Mouse (Mus musculus): ENCODE data around the gene Slc25a25. TPM values are rescaled to one million over a fixed set of nuclear protein-coding genes. Genes with fewer than 3 reads are reported as not detected.
A peak's percentile ranks its signal among the peaks of the same experiment; 100 is the strongest.

The Slc25a25 gene
- polyA plus RNA-seq, 1 experiment, result 16.6 TPM

DNA sequence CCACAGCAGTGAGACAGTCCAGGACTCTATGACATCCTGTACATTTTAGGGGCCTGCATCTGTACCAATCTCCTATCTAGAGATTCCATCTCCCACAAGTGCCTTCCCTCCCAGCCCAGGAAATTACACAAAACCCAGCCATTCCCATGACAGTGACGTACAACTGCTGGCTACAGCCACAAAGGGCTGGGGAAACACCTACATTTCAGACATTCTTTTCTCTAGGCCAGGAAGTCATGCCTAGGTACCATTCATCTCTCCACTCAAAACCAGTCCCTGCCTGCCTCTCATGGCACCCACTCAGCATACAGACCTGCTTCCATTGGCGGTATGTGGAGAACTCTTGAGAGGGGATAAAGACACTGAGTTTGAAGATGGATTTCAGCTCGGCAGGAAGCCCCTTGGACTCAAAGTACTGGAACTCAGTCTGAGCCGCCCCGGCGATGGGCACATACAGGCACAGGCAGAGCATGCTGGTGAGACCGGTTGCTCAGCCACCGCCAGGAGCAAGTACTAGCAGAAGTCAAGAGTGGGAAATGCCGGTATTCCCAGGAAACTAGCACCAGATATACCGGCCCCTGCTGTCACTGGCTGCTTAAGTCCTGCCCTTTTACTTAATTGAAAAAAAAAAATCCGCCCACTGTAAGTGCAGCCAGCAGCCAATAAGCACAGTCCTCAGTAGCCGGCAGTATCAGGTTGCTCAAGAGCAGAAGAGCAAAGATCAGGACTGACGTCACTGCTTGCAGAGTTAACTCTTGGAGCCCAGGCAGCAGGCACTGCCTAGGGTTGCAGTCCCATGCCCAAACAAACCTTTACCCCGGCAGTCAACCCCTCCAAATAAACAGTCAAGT lies 27.5 kb downstream of the Slc25a25 start:
- TF ChIP-seq CTCF (IDR thresholded peaks at IDR 0.05; ENCODE audit: borderline replicate concordance, insufficient read depth, low read length), result no peak
- peak; percentile 75 for TF ChIP-seq POLR2A (IDR thresholded peaks at IDR 0.05; ENCODE audit: low read depth, low read length)
- peaks cover 18% of the 10 kb centered on the region for H3K4me1 ChIP-seq (ENCODE audit: control insufficient read depth, insufficient read depth, low read length)
- H3K4me3 ChIP-seq (ENCODE audit: insufficient read depth, low read length), result peak overlapping the region; percentile 53
- peak overlapping the region; percentile 82 for H3K27ac ChIP-seq (ENCODE audit: insufficient read depth, low read length)

DNA sequence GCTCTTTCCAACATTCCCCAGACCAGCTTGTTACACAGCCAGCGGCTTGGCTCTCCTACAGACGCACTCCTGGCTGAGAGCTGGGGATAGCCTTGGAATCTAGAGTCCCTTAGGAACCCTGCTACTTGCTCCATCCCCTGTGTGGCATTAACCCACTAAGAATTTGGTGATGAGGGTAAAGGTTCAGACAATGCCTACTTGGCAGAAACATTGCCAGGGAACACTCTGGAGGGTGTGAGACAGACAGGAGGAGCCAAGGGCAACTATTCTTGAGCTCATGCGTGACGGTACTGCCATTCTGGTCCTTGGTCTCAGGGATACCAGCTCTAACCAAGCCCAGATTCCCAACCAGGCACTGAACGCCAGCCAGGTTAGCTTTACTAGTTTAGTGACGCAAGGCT lies 29.4 kb downstream of the Slc25a25 start:
- H3K27ac ChIP-seq (ENCODE audit: insufficient read depth, low read length), result no peak overlapping the region
- TF ChIP-seq CTCF (IDR thresholded peaks at IDR 0.05; ENCODE audit: borderline replicate concordance, insufficient read depth, low read length), result no peak
- TF ChIP-seq POLR2A (IDR thresholded peaks at IDR 0.05; ENCODE audit: low read depth, low read length), result no peak

DNA sequence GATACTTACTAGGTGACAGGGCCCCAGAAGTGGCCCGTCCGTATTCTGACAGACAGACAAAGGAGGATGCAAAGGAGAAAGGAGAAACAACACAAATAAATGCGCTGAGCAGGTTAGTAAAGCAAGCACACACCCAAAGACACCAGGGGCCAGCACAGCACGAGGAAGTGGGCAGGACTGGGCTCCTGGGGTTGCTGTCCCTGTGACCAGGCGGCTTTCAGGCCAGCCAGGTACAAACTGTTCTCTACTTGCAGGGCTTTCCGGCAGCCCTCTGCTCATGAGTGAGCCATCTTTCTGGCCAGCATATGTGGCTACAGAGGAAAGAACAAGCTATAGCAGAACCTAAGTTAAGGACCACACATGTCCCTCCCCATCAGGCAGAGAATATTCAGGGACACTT lies 30.6 kb downstream of the Slc25a25 start:
- Histone ChIP-seq H3K27ac (ENCODE audit: insufficient read depth, low read length) (no peak overlapping the region), H3K4me3 (ENCODE audit: insufficient read depth, low read length) (no peak overlapping the region), H3K4me1 (ENCODE audit: control insufficient read depth, insufficient read depth, low read length) (peaks cover 14% of the 10 kb centered on the region)
- TF ChIP-seq POLR2A (IDR thresholded peaks at IDR 0.05; ENCODE audit: low read depth, low read length) (no peak), CTCF (IDR thresholded peaks at IDR 0.05; ENCODE audit: borderline replicate concordance, insufficient read depth, low read length) (no peak)

More for the DNA sequence above, 29.4 kb downstream of the Slc25a25 start:
- Histone ChIP-seq H3K4me3 (ENCODE audit: insufficient read depth, low read length) (no peak overlapping the region), H3K4me1 (ENCODE audit: control insufficient read depth, insufficient read depth, low read length) (peaks cover 14% of the 10 kb centered on the region)

DNA sequence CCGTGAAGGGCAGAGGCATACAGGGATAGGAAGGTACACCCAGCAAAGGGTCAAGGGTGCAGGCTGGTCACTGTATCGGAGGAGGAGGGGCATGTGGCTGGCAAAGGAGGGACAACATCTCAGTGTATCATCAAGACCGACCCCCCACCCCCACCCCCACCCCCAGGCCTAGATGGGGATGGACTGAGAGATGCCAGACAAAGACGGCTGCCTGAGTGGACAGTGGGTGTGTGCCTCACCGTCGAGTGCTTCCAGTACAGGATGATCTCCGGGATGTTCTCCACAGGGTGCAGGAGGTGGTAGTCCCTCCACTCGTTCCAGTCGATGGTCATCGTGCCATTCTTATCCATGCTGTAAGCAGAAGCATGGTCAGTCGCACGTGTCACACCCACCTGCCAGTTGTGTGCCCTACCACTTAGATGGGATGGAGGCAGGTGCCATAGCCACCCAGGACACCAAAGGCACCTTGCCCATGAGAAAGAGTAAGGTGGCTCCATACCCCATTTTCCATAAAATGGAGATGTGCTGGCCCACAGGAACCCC lies 31.1 kb downstream of the Slc25a25 start:
- TF ChIP-seq CTCF (IDR thresholded peaks at IDR 0.05; ENCODE audit: borderline replicate concordance, insufficient read depth, low read length) (no peak), POLR2A (IDR thresholded peaks at IDR 0.05; ENCODE audit: low read depth, low read length) (no peak)

DNA sequence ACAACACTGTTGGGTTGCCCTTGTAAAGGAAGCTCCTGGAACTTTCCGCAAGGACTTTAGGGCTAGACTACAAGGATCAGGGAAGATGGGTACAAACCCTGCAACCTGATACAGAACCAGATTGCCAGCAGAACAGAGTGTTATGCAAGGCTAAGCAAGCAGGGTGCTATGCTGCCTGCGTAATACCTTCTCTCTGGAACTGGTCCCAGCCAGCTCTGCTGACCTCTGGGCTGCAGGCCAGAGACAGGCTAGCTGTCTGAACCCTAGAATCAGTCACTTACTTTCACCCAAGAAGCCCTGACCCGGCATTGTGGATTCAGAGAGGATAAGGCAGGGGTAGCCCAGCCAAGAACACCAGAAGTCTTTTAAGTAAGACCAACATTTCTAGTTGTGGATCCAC lies 31.9 kb downstream of the Slc25a25 start:
- TF ChIP-seq POLR2A (IDR thresholded peaks at IDR 0.05; ENCODE audit: low read depth, low read length) (no peak), CTCF (IDR thresholded peaks at IDR 0.05; ENCODE audit: borderline replicate concordance, insufficient read depth, low read length) (no peak)
- Histone ChIP-seq H3K27ac (ENCODE audit: insufficient read depth, low read length) (no peak overlapping the region), H3K4me1 (ENCODE audit: control insufficient read depth, insufficient read depth, low read length) (peaks cover 9% of the 10 kb centered on the region), H3K4me3 (ENCODE audit: insufficient read depth, low read length) (no peak overlapping the region)

More for the DNA sequence above, 31.1 kb downstream of the Slc25a25 start:
- Histone ChIP-seq H3K4me1 (ENCODE audit: control insufficient read depth, insufficient read depth, low read length) (peaks cover 14% of the 10 kb centered on the region), H3K27ac (ENCODE audit: insufficient read depth, low read length) (no peak overlapping the region), H3K4me3 (ENCODE audit: insufficient read depth, low read length) (no peak overlapping the region)

DNA sequence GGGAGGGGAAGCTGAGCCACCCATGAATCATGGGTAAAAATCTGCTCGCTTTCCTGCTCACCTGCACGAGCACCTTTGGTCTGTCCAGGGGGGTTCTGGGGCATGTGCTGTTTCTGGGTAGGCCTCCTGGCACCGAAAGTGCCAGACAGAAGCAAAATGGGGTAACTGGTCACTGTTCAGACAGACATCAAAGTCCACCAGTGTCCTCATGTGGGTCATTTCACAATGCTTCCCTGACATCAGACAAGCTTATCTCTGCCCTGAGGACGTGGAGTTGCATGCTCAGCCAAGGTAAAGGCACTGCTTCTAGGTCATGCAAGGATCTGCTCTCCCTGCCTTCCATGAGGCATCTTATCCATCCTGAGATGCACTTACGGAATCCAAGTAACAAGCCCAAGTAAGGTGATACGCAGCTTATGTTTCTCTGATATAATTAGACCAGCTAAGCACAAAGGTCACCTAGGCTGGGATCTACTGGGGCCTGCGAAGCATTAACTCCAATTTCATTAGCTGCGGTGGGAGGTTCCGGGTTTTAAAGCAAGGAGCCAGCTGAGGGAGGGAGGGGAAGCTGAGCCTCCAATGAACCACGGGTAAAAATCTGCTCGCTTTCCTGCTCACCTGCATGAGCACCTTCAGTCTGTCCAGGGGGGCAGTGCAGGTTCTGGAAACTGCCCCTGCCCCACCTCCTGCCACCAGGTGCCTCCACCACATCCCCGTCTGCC lies 32.7 kb downstream of the Slc25a25 start:
- H3K4me3 ChIP-seq (ENCODE audit: insufficient read depth, low read length), result no peak overlapping the region
- peaks cover 8% of the 10 kb centered on the region for H3K4me1 ChIP-seq (ENCODE audit: control insufficient read depth, insufficient read depth, low read length)
- H3K27ac ChIP-seq (ENCODE audit: insufficient read depth, low read length), result no peak overlapping the region
- TF ChIP-seq CTCF (IDR thresholded peaks at IDR 0.05; ENCODE audit: borderline replicate concordance, insufficient read depth, low read length), result no peak
- no peak for TF ChIP-seq POLR2A (IDR thresholded peaks at IDR 0.05; ENCODE audit: low read depth, low read length)

DNA sequence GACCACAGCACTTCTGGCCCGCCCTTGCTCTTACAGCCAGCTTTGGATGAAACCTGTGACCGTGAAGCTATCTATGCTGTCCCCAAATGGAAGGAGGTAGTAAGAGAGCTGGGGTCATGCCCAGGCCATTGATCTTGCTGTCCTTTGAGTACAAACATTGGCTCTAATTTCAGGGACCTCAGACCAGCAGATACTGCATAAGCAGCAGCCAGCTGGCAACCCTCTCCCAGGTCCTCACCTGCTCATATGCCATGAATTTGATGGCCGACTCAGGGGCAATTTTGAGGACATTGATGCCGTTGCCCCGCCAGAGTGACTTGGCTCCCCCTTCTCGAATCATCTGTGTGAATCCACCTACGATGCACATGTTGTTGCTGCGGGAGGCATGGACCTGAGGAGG lies 33.8 kb downstream of the Slc25a25 start:
- TF ChIP-seq POLR2A (IDR thresholded peaks at IDR 0.05; ENCODE audit: low read depth, low read length) (no peak), CTCF (IDR thresholded peaks at IDR 0.05; ENCODE audit: borderline replicate concordance, insufficient read depth, low read length) (no peak)
- H3K4me1 ChIP-seq (ENCODE audit: control insufficient read depth, insufficient read depth, low read length), result peaks cover 1% of the 10 kb centered on the region
- no peak overlapping the region for H3K27ac ChIP-seq (ENCODE audit: insufficient read depth, low read length)
- no peak overlapping the region for H3K4me3 ChIP-seq (ENCODE audit: insufficient read depth, low read length)

DNA sequence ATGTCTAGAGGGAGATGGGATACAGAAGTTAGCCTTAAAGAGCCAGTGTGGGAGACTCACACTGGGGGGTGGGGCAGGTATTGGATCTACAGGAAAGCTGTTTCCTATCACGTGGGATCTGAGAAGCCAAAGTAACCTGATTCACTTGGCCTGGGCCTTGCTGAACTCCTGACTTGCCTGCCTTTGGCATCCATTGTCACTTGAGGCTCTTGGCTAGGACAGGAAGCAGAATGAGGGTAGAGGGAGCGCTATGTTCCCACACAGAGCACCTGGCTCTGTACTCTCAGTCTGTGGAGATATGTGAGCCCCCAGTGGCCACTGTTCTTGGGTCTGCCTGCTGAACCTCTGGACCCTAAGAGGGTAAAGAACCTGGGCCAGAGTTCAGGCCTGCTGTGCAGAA lies 34.7 kb downstream of the Slc25a25 start:
- Histone ChIP-seq H3K4me1 (ENCODE audit: control insufficient read depth, insufficient read depth, low read length) (no peaks in the 10 kb centered on the region), H3K27ac (ENCODE audit: insufficient read depth, low read length) (no peak overlapping the region), H3K4me3 (ENCODE audit: insufficient read depth, low read length) (no peak overlapping the region)
- no peak for TF ChIP-seq CTCF (IDR thresholded peaks at IDR 0.05; ENCODE audit: borderline replicate concordance, insufficient read depth, low read length)
- TF ChIP-seq POLR2A (IDR thresholded peaks at IDR 0.05; ENCODE audit: low read depth, low read length), result no peak

DNA sequence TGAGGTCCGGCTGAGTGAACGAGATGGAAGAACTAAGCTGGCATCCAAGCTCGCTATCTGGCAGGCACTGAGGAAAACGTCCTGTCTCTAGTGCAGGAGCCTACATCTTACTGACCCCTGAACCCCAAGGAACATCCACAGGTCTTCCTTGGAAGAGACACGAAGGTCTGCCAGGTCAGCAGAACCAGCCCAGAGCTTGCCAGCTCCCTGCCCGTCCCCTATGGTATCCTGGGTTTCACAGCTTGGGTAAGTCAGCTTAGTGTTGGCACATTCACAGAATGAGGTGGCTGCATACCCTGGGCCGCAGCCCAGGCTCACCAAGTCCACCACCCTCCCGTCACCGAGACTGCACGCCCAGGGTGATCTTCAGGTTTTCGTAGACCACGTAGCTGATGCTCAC lies 35.4 kb downstream of the Slc25a25 start:
- H3K4me3 ChIP-seq (ENCODE audit: insufficient read depth, low read length), result no peak overlapping the region
- H3K4me1 ChIP-seq (ENCODE audit: control insufficient read depth, insufficient read depth, low read length), result no peaks in the 10 kb centered on the region
- H3K27ac ChIP-seq (ENCODE audit: insufficient read depth, low read length), result no peak overlapping the region
- TF ChIP-seq POLR2A (IDR thresholded peaks at IDR 0.05; ENCODE audit: low read depth, low read length) (no peak), CTCF (IDR thresholded peaks at IDR 0.05; ENCODE audit: borderline replicate concordance, insufficient read depth, low read length) (no peak)

Data from embryonic fibroblast, embryonic 13.5 days (primary cell).